Mouse (Mus musculus) urinary bladder, postnatal 36 days (tissue): ENCODE measurements around the gene Rap1gap.

ENCODE experiments used
- DNase-seq, 2 experiments: peaks; one replicate each; pipeline ENCODE4 v3.0.0; 2022; ENCODE audit warnings: low spot score in 2 of 2, mixed read lengths in 1 of 2

Gene Rap1gap

DNA sequence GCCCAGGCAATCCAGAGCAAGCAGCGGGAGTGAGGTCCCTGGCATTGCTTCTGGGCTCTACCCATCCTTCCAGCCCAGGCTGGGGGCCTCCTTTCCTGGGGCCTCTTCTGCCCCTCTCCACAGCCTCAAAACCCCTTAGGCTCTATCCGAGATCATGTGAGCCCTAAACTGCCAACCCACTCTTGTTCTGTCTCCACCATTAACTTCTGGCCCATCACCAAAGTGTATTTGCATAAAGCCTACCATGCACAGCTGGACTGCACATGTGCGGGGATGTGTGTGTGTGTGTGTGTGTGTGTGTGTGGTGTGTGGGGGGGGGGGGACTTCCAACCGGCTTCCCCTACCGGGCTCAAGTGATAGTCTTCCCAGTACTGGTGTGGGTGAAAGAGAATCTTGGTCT is 109.5 kb downstream of the Rap1gap start:
- DNase-seq, result no peak

DNA sequence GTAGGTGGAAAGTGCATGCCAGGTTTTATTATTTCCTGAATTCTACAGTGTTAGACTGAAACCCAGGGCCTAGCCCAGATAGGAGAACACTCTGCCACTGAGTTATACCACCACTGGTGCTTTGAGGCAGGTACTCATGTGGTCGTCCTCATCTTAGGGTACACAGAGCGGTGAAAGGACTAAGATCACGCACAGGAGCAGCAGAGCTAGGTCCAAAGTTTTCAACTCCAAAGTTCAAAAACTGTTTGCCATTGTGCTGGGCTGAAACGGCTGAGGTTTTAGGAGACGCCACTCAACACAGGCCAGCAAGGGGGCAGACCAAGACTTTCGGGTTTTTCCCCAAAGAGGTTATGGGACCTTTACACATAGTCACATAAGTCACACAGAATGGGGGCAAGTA is 110.0 kb downstream of the Rap1gap start:
- no peak for DNase-seq

DNA sequence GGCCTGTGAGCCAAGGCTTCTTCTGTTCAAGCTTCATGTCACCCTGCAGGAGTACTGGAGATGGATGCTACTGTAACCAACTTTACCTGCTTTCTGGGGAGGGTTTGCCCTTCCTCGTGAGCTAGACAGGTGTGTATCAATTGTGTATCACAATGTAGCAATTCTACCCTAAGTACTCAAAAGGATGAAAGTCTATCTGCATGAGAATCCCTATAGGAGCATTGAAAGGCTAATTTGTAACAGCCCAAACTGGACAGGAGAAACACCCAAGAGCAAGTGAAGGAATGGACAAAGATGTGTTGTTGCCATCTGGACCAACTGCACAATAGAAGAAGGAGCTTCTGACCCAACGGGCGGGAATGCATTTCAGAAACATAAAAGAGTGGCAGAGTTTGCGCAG is 113.3 kb downstream of the Rap1gap start:
- DNase-seq, result no peak

DNA sequence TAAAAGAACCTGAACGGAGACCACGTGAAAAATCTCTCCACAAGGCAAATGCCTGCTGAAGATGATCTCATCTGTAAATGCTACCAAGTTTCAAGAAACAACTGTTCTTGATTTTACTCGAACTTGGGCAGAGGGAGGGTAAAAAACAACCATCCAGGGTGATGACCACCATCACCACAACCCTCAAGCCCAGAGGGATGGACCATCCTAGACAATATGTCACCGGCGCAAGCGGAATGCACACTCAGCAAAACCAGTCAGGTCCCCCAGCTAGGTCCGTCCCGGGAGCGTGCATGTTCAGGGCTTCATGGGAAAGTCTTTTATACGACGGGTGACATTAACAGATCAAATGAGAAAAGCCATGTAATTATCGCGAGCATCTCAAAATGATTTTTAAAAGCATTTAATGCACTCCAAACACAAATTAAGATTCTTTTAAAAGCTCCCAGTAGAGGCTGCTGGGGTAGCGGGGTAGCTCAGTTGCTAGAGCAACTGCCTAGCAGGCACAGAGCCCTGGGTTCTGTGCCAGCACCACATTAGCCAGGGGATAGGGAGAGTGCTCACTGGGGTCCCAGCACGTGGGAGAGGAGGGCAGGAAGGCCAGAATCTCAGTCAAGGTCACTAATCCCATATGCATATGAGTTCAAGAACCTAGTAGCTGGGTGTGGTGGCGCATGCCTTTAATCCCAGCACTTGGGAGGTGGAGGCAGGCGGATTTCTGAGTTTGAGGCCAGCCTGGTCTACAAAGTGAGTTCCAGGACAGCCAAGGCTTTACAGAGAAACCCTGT is 114.1 kb downstream of the Rap1gap start:
- no peak for DNase-seq
